Mouse (Mus musculus) cerebellum, postnatal 25 days (tissue): Measurements from ENCODE around the gene Flywch2.

ENCODE experiments used
- DNase-seq, 2 experiments: peaks; one replicate each; pipeline ENCODE4 v3.0.0; 2021; ENCODE audit warnings: mixed read lengths in 2 of 2

Flywch2 gene

GRCm38 (mm10) chr17:23748026-23748425 lies 37.9 kb downstream of the Flywch2 start:
- no peak for DNase-seq

GRCm38 (mm10) chr17:23747471-23747870 lies 38.4 kb downstream of the Flywch2 start:
- DNase-seq: no peak

- DNase-seq: no peak
Observed at GRCm38 (mm10) chr17:23746767-23747166, 39.1 kb downstream of the Flywch2 start.

- peak in 1 of 2 experiments; percentile 47 for DNase-seq
Observed at GRCm38 (mm10) chr17:23746311-23746710, 39.6 kb downstream of the Flywch2 start.

GRCm38 (mm10) chr17:23745301-23746251 lies 40.3 kb downstream of the Flywch2 start, which contains the start of gene Kremen2:
TSS of gene Kremen2 (minus strand) at chr17:23745833.
- peak in 1 of 2 experiments; percentile 34 for DNase-seq

GRCm38 (mm10) chr17:23744651-23745050 lies 41.2 kb downstream of the Flywch2 start:
- no peak for DNase-seq

GRCm38 (mm10) chr17:23744076-23744475 lies 41.8 kb downstream of the Flywch2 start:
- no peak for DNase-seq

GRCm38 (mm10) chr17:23742941-23743340 lies 42.9 kb downstream of the Flywch2 start:
- no peak for DNase-seq

- DNase-seq: peak in 1 of 2 experiments; percentile 56
Observed at GRCm38 (mm10) chr17:23742210-23742793, 43.6 kb downstream of the Flywch2 start.

GRCm38 (mm10) chr17:23741359-23742209 lies 44.3 kb downstream of the Flywch2 start:
- peak in 1 of 2 experiments; percentile 20 for DNase-seq

GRCm38 (mm10) chr17:23740598-23741021 lies 45.3 kb downstream of the Flywch2 start, which contains the start of gene Paqr4:
TSS of gene Paqr4 (minus strand) at chr17:23740867.
- DNase-seq: no peak

- DNase-seq: peak; percentile 93 to 95
Observed at GRCm38 (mm10) chr17:23740136-23740584, 45.7 kb downstream of the Flywch2 start.

GRCm38 (mm10) chr17:23739202-23740135 lies 46.4 kb downstream of the Flywch2 start:
- DNase-seq: peak in 1 of 2 experiments; percentile 61

GRCm38 (mm10) chr17:23738836-23739201 lies 47.1 kb downstream of the Flywch2 start:
- DNase-seq: peak in 1 of 2 experiments; percentile 22

GRCm38 (mm10) chr17:23737493-23738445 lies 48.1 kb downstream of the Flywch2 start:
- DNase-seq: peak in 1 of 2 experiments; percentile 45

GRCm38 (mm10) chr17:23734341-23734740 lies 51.5 kb downstream of the Flywch2 start:
- DNase-seq: peak in 1 of 2 experiments; percentile 7

- no peak for DNase-seq
Observed at GRCm38 (mm10) chr17:23730441-23730840, 55.4 kb downstream of the Flywch2 start.
